Mouse (Mus musculus) ES-E14 (cell line): ENCODE results near the gene Aagab.

Source experiments
- CHD2 ChIP-seq: IDR thresholded peaks from 2 replicates; pipeline ENCODE4 v1.6.1; 2014; ENCODE audit warnings: mild to moderate bottlenecking, low read depth, low read length, inconsistent platforms
- HCFC1 ChIP-seq: IDR thresholded peaks from 2 replicates; pipeline ENCODE4 v1.6.1; 2012; ENCODE audit warnings: low read length, inconsistent platforms, borderline replicate concordance; ENCODE audit not compliant: insufficient read depth
- MAFK ChIP-seq: IDR thresholded peaks from 2 replicates; pipeline ENCODE4 v1.6.1; 2014; ENCODE audit warnings: mild to moderate bottlenecking, low read depth, low read length, inconsistent platforms; ENCODE audit not compliant: insufficient read depth
- ZC3H11A ChIP-seq: IDR thresholded peaks from 2 replicates; pipeline ENCODE4 v1.6.1; 2012; ENCODE audit warnings: low read depth, mild to moderate bottlenecking, inconsistent platforms, low read length, borderline replicate concordance
- ZNF384 ChIP-seq: IDR thresholded peaks from 2 replicates; pipeline ENCODE4 v1.6.1; 2012; ENCODE audit warnings: low read depth, low read length, inconsistent platforms

- TF ChIP-seq MAFK (no peak), ZNF384 (no peak), ZC3H11A (no peak), HCFC1 (no peak), CHD2 (no peak)
Measured at GRCm38 (mm10) chr9:63690511-63690910, 88.1 kb downstream of the Aagab start.
